Mouse (Mus musculus): ENCODE results near the gene Olfr205. TPM values are rescaled to one million over a fixed set of nuclear protein-coding genes. Genes with fewer than 3 reads are reported as not detected.

The Olfr205 gene
- polyA plus RNA-seq, 1 experiment from 2014 or later = not detected

DNA sequence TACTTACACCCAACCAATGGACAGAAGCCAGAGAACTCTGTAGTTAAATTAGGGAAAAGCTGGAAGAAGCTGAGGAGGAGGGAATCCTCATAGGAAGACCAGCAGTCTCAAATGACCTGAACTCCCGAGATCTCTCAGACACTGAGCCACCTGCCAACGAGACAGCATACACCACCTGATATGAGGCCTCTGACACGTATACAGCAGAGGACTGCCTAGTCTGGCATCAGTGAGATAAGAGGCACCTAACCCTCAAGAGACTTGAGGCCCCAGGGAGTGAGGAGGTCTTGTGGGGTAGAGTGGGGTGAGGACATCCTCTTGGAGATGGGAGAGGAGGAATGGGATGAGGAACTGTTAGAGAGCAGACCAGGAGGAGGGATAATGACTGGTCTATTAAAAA, 50.4 kb downstream of the Olfr205 start:
- Histone ChIP-seq H3K9me3 (replicated peaks; ENCODE audit: control insufficient read depth, low read length) (no peaks in the 10 kb centered on the region), H3K27ac (ENCODE audit: low read depth, low read length) (no peak overlapping the region), H3K27me3 (replicated peaks; ENCODE audit: control insufficient read depth, insufficient read depth, low read length) (no peaks in the 10 kb centered on the region), H3K4me3 (ENCODE audit: low read depth, low read length) (no peak overlapping the region), H3K9ac (ENCODE audit: low read length) (no peak overlapping the region), H3K4me2 (ENCODE audit: low read length) (no peak overlapping the region), H3K4me1 (ENCODE audit: control insufficient read depth, insufficient read depth, low read length) (no peaks in the 10 kb centered on the region), H3K36me3 (ENCODE audit: control insufficient read depth, insufficient read depth, low read length) (no peaks in the 10 kb centered on the region)
- ATAC-seq (no peak), DNase-seq (ENCODE audit: low spot score) (no peak)
- WGBS = 80% methylated on average over 3 of the region's 3 CpGs

Other genes with a start within 250 kb of the Olfr205 start
- gene Olfr191, start 241.3 kb downstream of the Olfr205 start, polyA plus RNA-seq (2014; fragmentation: Nextera tagmentation; extraction: Ambion mirVana) = not detected in 2 replicates
- gene Olfr193, start 219.3 kb downstream of the Olfr205 start, polyA plus RNA-seq (2014; fragmentation: Nextera tagmentation; extraction: Ambion mirVana) = not detected in 2 replicates
- gene Olfr194, start 210.1 kb downstream of the Olfr205 start, polyA plus RNA-seq (2014; fragmentation: Nextera tagmentation; extraction: Ambion mirVana) = not detected in 2 replicates
- not detected in 2 replicates for gene Olfr195, start 184.1 kb downstream of the Olfr205 start, polyA plus RNA-seq (2014; fragmentation: Nextera tagmentation; extraction: Ambion mirVana)
- gene Olfr196, start 160.7 kb downstream of the Olfr205 start, polyA plus RNA-seq (2014; fragmentation: Nextera tagmentation; extraction: Ambion mirVana) = not detected in 2 replicates
- gene Olfr198, start 127.6 kb downstream of the Olfr205 start, polyA plus RNA-seq (2014; fragmentation: Nextera tagmentation; extraction: Ambion mirVana) = not detected in 2 replicates
- not detected in 2 replicates for gene Olfr199, start 111.4 kb downstream of the Olfr205 start, polyA plus RNA-seq (2014; fragmentation: Nextera tagmentation; extraction: Ambion mirVana)
- gene Olfr201, start 58.5 kb downstream of the Olfr205 start, polyA plus RNA-seq (2014; fragmentation: Nextera tagmentation; extraction: Ambion mirVana) = not detected in 2 replicates
- not detected in 2 replicates for gene Olfr202, start 44.3 kb downstream of the Olfr205 start, polyA plus RNA-seq (2014; fragmentation: Nextera tagmentation; extraction: Ambion mirVana)
- not detected in 2 replicates for gene Olfr203, start 32.3 kb downstream of the Olfr205 start, polyA plus RNA-seq (2014; fragmentation: Nextera tagmentation; extraction: Ambion mirVana)
- not detected in 2 replicates for gene Olfr204, start 12.9 kb downstream of the Olfr205 start, polyA plus RNA-seq (2014; fragmentation: Nextera tagmentation; extraction: Ambion mirVana)
- gene Olfr206, start 18.1 kb upstream of the Olfr205 start, polyA plus RNA-seq (2014; fragmentation: Nextera tagmentation; extraction: Ambion mirVana) = not detected in 2 replicates
- gene Olfr209, start 32.9 kb upstream of the Olfr205 start, polyA plus RNA-seq (2014; fragmentation: Nextera tagmentation; extraction: Ambion mirVana) = not detected in 2 replicates
- gene Gabrr3, start 76.2 kb upstream of the Olfr205 start, polyA plus RNA-seq (2014; fragmentation: Nextera tagmentation; extraction: Ambion mirVana) = 0.05 TPM in 1 of 2 replicates, not detected in the other
- 13.7 and 14.2 TPM in 2 replicates for gene Riox2, start 140.6 kb upstream of the Olfr205 start, polyA plus RNA-seq (2014; fragmentation: Nextera tagmentation; extraction: Ambion mirVana)